Mouse (Mus musculus) midbrain, embryonic 13.5 days (tissue): ENCODE data around the gene Mettl6. TPM values are rescaled to one million over a fixed set of nuclear protein-coding genes. Genes with fewer than 3 reads are reported as not detected.

Experiments used
- ATAC-seq: fragments of 200-750 bp; cut with Nextera tagmentation; 2 replicates; pipeline ENCODE4 v1.8.0; 2017; ENCODE audit warnings: mild to moderate bottlenecking, moderate TSS enrichment, moderate library complexity
- H3K27ac ChIP-seq: fragments of 300-500 bp; sonication (generic); 2 replicates; pipeline ENCODE4 v1.5.1; 2015; ENCODE audit warnings: inconsistent platforms, mild to moderate bottlenecking, moderate library complexity
- H3K27me3 ChIP-seq: fragments of 300-500 bp; sonication (generic); 2 replicates; pipeline ENCODE4 v1.6.1; 2015; ENCODE audit warnings: mild to moderate bottlenecking, inconsistent platforms
- H3K36me3 ChIP-seq: fragments of 300-500 bp; sonication (generic); 2 replicates; pipeline ENCODE4 v1.6.1; 2015; ENCODE audit warnings: mild to moderate bottlenecking, inconsistent platforms
- H3K4me1 ChIP-seq: fragments of 300-500 bp; sonication (generic); replicated peaks from 2 replicates; pipeline ENCODE4 v1.6.1; 2015; ENCODE audit warnings: inconsistent platforms
- H3K4me2 ChIP-seq: fragments of 300-500 bp; sonication (generic); replicated peaks from 2 replicates; pipeline ENCODE4 v1.6.1; 2015; ENCODE audit warnings: moderate library complexity, mild to moderate bottlenecking, inconsistent platforms
- H3K4me3 ChIP-seq: fragments of 300-500 bp; sonication (generic); replicated peaks from 2 replicates; pipeline ENCODE4 v1.5.1; 2015; ENCODE audit warnings: mild to moderate bottlenecking, inconsistent platforms
- H3K9ac ChIP-seq: fragments of 300-500 bp; sonication (generic); replicated peaks from 2 replicates; pipeline ENCODE4 v1.6.1; 2015; ENCODE audit warnings: mild to moderate bottlenecking, inconsistent platforms
- H3K9me3 ChIP-seq: fragments of 300-500 bp; sonication (generic); 2 replicates; pipeline ENCODE4 v1.6.1; 2016; ENCODE audit warnings: mild to moderate bottlenecking, inconsistent platforms
- WGBS: fragments of 180-500 bp; shearing (Covaris S2); methylation state at CpG from one replicate; pipeline ENCODE4 v1.1.7; 2015; 5-methylcytosine and 5-hydroxymethylcytosine counted together
- polyA plus RNA-seq: library from polyadenylated mRNA; unstranded; fragments of >200 nt; fragmentation: Nextera tagmentation; extraction: Ambion mirVana; gene quantifications from 2 replicates; pipeline ENCODE4 v1.2.1, GENCODE M21; 2015

Mettl6 gene
- polyA plus RNA-seq, 1 experiment from 2014 or later, result 55.3 TPM

- H3K27me3 ChIP-seq, result no peaks in the 10 kb centered on the region
- H3K27ac ChIP-seq, result no peak overlapping the region
- no peak overlapping the region for H3K4me3 ChIP-seq
- no peak overlapping the region for H3K9ac ChIP-seq
- H3K9me3 ChIP-seq, result no peaks in the 10 kb centered on the region
- peaks cover 24% of the 10 kb centered on the region for H3K4me1 ChIP-seq
- 0 out of 2 replicates have a peak, but pooled peaks cover 2% of the 10 kb centered on the region for H3K36me3 ChIP-seq
- no peak overlapping the region for H3K4me2 ChIP-seq
- 72% methylated on average over 8 of the region's 8 CpGs for WGBS
- ATAC-seq, result no peak
These were observed 56.9 kb downstream of the Mettl6 start for GRCm38 (mm10) chr14:31437826-31438529.

- Histone ChIP-seq H3K36me3 (peaks cover 5% of the 10 kb centered on the region; the same call in 1 of the 2 replicates), H3K9me3 (no peaks in the 10 kb centered on the region), H3K27ac (peak within 1 kb of the TSS; percentile 95), H3K4me3 (peak within 1 kb of the TSS; percentile 82), H3K9ac (peak within 1 kb of the TSS; percentile 94), H3K4me1 (peaks cover 37% of the 10 kb centered on the region), H3K27me3 (no peaks in the 10 kb centered on the region), H3K4me2 (peak within 1 kb of the TSS; percentile 85)
- whole genome bisulfite sequencing, result 8% methylated on average over 49 of the region's 49 CpGs
- peak; percentile 97 for ATAC-seq
These were observed 58.7 kb downstream of the Mettl6 start, which contains the start of gene Sh3bp5 for GRCm38 (mm10) chr14:31435930-31436693. TSS of gene Sh3bp5 (minus strand) at chr14:31436078.

GRCm38 (mm10) chr14:31435018-31435915 lies 59.6 kb downstream of the Mettl6 start:
- Histone ChIP-seq H3K27ac (peak overlapping the region; percentile 95), H3K4me3 (peak overlapping the region; percentile 82), H3K27me3 (no peaks in the 10 kb centered on the region), H3K36me3 (peaks cover 10% of the 10 kb centered on the region; the same call in 1 of the 2 replicates), H3K9me3 (no peaks in the 10 kb centered on the region), H3K4me2 (peak overlapping the region; percentile 85), H3K4me1 (peaks cover 37% of the 10 kb centered on the region), H3K9ac (peak overlapping the region; percentile 94)
- WGBS, result under 1% methylated on average over 53 of the region's 53 CpGs
- peak; percentile 81 for ATAC-seq

GRCm38 (mm10) chr14:31434426-31434825 lies 60.4 kb downstream of the Mettl6 start:
- peaks cover 13% of the 10 kb centered on the region; the same call in 1 of the 2 replicates for H3K36me3 ChIP-seq
- peaks cover 37% of the 10 kb centered on the region for H3K4me1 ChIP-seq
- peak overlapping the region; percentile 94 for H3K9ac ChIP-seq
- H3K9me3 ChIP-seq, result no peaks in the 10 kb centered on the region
- peak overlapping the region; percentile 85 for H3K4me2 ChIP-seq
- no peak for ATAC-seq
- H3K27me3 ChIP-seq, result no peaks in the 10 kb centered on the region
- no peak overlapping the region for H3K27ac ChIP-seq
- 55% methylated on average over 5 of the region's 5 CpGs for WGBS
- peak overlapping the region; percentile 82 for H3K4me3 ChIP-seq

- ATAC-seq, result no peak
- Histone ChIP-seq H3K4me1 (peaks cover 39% of the 10 kb centered on the region), H3K27ac (no peak overlapping the region), H3K36me3 (peaks cover 17% of the 10 kb centered on the region; the same call in 1 of the 2 replicates), H3K4me2 (peak overlapping the region; percentile 85), H3K27me3 (no peaks in the 10 kb centered on the region), H3K4me3 (peak overlapping the region; percentile 82), H3K9ac (peak overlapping the region; percentile 94), H3K9me3 (no peaks in the 10 kb centered on the region)
- 30% methylated on average over 7 of the region's 7 CpGs for WGBS
These were observed 60.9 kb downstream of the Mettl6 start for GRCm38 (mm10) chr14:31433851-31434360.

GRCm38 (mm10) chr14:31433126-31433525 lies 61.7 kb downstream of the Mettl6 start:
- 80% methylated on average over 5 of the region's 5 CpGs for WGBS
- H3K36me3 ChIP-seq, result peaks cover 23% of the 10 kb centered on the region; the same call in 1 of the 2 replicates
- no peaks in the 10 kb centered on the region for H3K9me3 ChIP-seq
- H3K9ac ChIP-seq, result 0 out of 2 replicates have a peak overlapping the region, but pooled peaks have one; percentile 10
- peaks cover 44% of the 10 kb centered on the region for H3K4me1 ChIP-seq
- ATAC-seq, result no peak
- peak overlapping the region; percentile 85 for H3K4me2 ChIP-seq
- H3K4me3 ChIP-seq, result peak overlapping the region; percentile 82; the same call in 1 of the 2 replicates
- no peak overlapping the region for H3K27ac ChIP-seq
- no peaks in the 10 kb centered on the region for H3K27me3 ChIP-seq

- Histone ChIP-seq H3K4me2 (no peak overlapping the region), H3K4me1 (peaks cover 44% of the 10 kb centered on the region), H3K4me3 (no peak overlapping the region), H3K27me3 (no peaks in the 10 kb centered on the region), H3K27ac (no peak overlapping the region), H3K9me3 (no peaks in the 10 kb centered on the region), H3K36me3 (peaks cover 30% of the 10 kb centered on the region), H3K9ac (no peak overlapping the region)
- ATAC-seq, result no peak
- WGBS, result 66% methylated on average over 4 of the region's 4 CpGs
These were observed 62.4 kb downstream of the Mettl6 start for GRCm38 (mm10) chr14:31432424-31432823.

GRCm38 (mm10) chr14:31431789-31432330 lies 63.0 kb downstream of the Mettl6 start:
- Histone ChIP-seq H3K27me3 (no peaks in the 10 kb centered on the region), H3K4me3 (no peak overlapping the region), H3K9me3 (no peaks in the 10 kb centered on the region), H3K27ac (no peak overlapping the region), H3K9ac (no peak overlapping the region), H3K4me1 (peaks cover 44% of the 10 kb centered on the region), H3K4me2 (no peak overlapping the region), H3K36me3 (peaks cover 36% of the 10 kb centered on the region)
- ATAC-seq, result no peak
- WGBS, result 94% methylated on average over 3 of the region's 3 CpGs

GRCm38 (mm10) chr14:31429004-31429395 lies 65.8 kb downstream of the Mettl6 start:
- Histone ChIP-seq H3K36me3 (peaks cover 50% of the 10 kb centered on the region), H3K4me3 (no peak overlapping the region), H3K27ac (no peak overlapping the region), H3K9me3 (peaks cover 4% of the 10 kb centered on the region; the same call in 1 of the 2 replicates), H3K9ac (no peak overlapping the region), H3K4me1 (peaks cover 31% of the 10 kb centered on the region), H3K4me2 (no peak overlapping the region), H3K27me3 (no peaks in the 10 kb centered on the region)
- ATAC-seq, result no peak
- 63% methylated on average over 5 of the region's 5 CpGs for WGBS

GRCm38 (mm10) chr14:31428211-31429003 lies 66.4 kb downstream of the Mettl6 start:
- no peak overlapping the region for H3K27ac ChIP-seq

More at GRCm38 (mm10) chr14:31428211-31429003, 66.4 kb downstream of the Mettl6 start:
- H3K36me3 ChIP-seq, result peaks cover 50% of the 10 kb centered on the region
- peaks cover 4% of the 10 kb centered on the region; the same call in 1 of the 2 replicates for H3K9me3 ChIP-seq
- no peak overlapping the region for H3K9ac ChIP-seq
- no peak overlapping the region for H3K4me2 ChIP-seq
- H3K4me3 ChIP-seq, result no peak overlapping the region
- no peaks in the 10 kb centered on the region for H3K27me3 ChIP-seq
- no peak for ATAC-seq
- WGBS, result 75% methylated on average over 15 of the region's 15 CpGs
- H3K4me1 ChIP-seq, result peaks cover 30% of the 10 kb centered on the region
